Mouse (Mus musculus) erythroid progenitor cell, adult 5-6 weeks (primary cell): ENCODE data around the gene Oxct1. TPM values are rescaled to one million over a fixed set of nuclear protein-coding genes. Genes with fewer than 3 reads are reported as not detected.

Source experiments
- ATAC-seq: replicated peaks from 2 replicates; pipeline ENCODE4 v1.8.0; 2016; ENCODE audit warnings: moderate number of reproducible peaks, mild to moderate bottlenecking, moderate TSS enrichment, inconsistent platforms; ENCODE audit not compliant: poor library complexity, low FRiP score, severe bottlenecking
- total RNA-seq, 2 experiments: library from RNA; stranded (forward) in 1 of 2; stranded (reverse) in 1 of 2; fragments of 150-400 nt in 1 of 2; fragments of 186-747, 209-891 nt in 1 of 2; gene quantifications; 2 replicates each; pipeline versions ENCODE4 v1.2.3 to v1.2.4; 2015 to 2017; ENCODE audit warnings: low replicate concordance in 2 of 2

Oxct1 gene
- total RNA-seq, 2 experiments from 2014 or later, result 13.4 to 27.3 TPM

DNA sequence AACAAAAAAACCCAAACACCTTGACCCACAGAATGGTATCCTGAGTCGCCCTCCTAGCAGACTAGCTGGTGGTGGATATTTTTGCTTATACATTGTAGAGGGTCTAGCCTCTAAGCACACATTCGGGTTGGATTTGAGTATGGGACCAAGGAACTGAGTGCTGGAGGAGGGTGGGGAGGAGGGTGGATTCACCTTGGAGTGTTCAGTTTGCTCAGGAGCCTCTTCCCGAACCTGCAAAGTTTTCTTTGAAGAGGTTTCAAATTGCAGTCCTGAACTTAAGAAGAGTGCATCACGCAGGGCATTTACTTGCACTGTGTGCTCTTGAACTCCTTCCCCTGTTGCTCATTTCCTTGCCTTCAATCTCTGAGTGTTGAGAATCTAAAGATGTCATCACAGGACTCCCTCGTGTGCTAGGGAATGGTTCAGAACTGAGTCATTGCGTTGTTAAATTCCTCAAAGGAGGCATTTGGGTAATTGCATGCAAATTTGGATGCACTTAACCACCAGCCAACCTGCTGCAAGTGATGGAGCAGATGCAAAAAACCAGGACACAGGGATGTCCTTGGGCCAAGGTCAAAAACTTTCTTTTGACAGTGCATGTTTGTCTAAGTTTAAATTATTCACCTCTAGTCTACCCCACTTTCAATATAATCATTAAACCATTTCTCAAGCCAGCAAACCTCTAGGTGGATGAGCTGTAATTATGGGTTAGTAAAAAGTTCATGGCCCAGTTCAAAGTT, 1.7 kb downstream of the Oxct1 start:
- ATAC-seq, result no peak

GRCm38 (mm10) chr15:4028411-4028700, 2.2 kb downstream of the Oxct1 start:
- ATAC-seq, result no peak

DNA sequence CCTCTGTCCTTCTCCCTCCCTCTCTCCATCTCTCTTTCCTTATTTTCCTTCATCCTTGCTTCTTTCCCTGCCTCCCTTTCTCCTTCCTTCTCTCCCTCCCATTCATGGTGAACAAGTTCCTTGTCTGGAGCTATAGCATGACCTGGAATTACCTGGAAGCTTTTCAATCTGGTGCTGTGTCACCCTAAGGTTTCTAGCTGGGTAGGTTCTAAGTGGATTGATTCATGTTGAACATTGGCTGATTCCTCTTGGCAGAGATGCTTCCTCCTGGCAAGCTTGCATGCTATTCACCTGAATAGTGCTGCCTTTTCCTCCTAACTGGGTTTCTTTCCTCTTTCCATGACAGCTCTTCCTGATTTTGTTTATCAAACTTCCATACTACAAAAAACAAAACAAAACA, 2.8 kb downstream of the Oxct1 start:
- ATAC-seq, result no peak

GRCm38 (mm10) chr15:4033168-4034004, 7.2 kb downstream of the Oxct1 start:
- no peak for ATAC-seq

DNA sequence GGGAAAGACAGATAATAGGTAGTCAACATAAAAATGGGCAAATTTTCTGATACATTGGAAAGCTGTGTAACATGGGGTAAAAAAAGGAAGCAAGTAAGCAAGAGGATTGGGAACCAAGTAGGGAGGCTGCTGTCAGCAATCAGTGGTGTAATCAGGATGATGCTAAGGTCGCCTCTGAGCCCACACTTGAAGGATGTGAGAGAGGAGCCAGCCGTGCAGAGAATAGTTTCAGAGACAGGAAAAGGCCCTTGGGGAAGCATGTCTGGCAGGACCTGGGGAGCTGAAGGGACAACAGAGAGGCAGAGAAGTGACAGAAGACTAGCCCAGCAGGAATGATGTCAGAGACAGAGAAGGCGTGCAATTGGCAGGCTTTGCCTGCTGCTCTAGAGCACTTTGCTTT, 16.2 kb downstream of the Oxct1 start:
- ATAC-seq, result no peak

DNA sequence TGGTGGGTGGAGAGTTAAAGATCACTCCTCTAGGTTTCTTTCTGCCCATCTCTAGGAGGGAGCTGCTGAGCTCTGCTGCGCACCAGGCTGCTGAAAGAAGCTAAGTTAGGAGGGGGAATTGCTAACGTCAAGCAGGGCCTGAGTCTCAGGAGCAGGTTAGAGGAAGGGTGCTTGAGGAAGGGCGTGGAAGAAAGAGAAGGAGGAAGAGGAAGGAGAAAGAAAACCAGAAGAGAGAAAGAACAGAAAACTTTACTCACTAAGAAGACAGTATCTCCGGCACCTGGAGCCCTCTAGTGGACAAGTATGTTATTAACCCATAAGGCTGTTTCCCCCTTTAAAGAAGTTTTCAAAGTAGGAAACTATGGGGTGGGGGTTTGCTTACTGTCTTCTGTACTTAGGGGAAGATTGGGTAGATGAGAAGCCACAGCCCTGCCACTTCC, 16.9 kb downstream of the Oxct1 start:
- ATAC-seq, result no peak

DNA sequence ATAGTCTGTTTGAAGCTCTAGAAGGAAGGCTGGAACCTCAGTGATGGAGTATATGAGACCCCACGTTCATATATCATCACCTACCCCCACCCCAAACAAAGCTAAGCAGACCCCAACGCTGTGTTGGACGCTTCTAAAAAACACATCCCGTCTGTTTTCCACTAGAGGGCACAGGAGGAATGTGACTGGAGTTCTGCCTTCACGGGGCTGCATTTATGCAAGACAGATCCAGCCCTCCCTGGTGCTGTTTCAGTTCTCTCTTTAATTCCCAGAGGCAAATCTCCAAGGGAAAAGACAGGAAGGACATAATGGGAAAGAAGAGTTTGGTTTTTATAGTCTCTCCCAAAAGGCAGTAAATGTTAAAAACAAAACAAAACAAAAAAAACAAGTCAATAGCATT, 30.4 kb downstream of the Oxct1 start:
- ATAC-seq, result no peak

DNA sequence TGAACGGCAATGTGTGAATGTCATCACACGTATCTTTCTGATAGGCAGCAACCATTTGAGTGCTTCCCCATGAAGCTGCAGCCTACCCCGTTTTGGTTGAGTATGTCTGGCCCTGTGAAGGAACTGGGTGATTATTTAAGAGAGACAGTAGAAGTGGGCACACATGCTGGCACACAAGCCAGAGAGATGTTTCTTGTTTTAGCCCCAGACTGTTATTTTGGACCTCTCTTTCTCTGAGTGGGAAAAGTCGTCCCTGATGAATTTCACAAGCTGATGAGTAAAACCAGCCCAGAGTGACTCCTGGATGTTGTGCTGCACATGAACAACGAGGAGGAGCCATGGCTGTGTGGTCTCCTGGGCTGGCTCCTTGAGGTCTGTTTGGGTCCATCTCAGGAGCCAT, 37.4 kb downstream of the Oxct1 start:
- ATAC-seq, result no peak

- no peak for ATAC-seq
These were observed 37.8 kb downstream of the Oxct1 start for GRCm38 (mm10) chr15:4064013-4064412.

- ATAC-seq, result no peak
These were observed 38.5 kb downstream of the Oxct1 start for GRCm38 (mm10) chr15:4064694-4065093.

GRCm38 (mm10) chr15:4067273-4067990, 41.2 kb downstream of the Oxct1 start:
- ATAC-seq, result no peak

DNA sequence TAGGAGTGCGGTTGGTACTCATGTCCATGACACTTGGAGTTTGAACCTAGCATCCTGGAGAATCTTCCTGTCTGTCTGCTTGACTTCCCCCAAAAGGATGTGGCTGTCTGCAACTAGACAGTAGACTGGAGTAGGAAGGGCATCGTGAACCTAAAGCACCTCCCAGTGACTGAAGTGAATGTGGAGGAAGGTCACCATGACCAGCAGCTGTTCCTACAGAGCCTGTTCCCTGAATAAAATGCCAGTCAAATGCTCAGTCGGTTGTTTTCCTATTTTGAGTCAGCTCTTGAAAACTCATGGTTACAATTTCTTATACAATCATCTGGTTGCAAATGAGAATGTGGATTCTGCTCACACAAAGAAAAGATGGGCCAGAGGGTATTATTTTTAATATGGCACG, 51.8 kb downstream of the Oxct1 start:
- no peak for ATAC-seq

GRCm38 (mm10) chr15:4078785-4079184, 52.6 kb downstream of the Oxct1 start:
- ATAC-seq, result no peak

DNA sequence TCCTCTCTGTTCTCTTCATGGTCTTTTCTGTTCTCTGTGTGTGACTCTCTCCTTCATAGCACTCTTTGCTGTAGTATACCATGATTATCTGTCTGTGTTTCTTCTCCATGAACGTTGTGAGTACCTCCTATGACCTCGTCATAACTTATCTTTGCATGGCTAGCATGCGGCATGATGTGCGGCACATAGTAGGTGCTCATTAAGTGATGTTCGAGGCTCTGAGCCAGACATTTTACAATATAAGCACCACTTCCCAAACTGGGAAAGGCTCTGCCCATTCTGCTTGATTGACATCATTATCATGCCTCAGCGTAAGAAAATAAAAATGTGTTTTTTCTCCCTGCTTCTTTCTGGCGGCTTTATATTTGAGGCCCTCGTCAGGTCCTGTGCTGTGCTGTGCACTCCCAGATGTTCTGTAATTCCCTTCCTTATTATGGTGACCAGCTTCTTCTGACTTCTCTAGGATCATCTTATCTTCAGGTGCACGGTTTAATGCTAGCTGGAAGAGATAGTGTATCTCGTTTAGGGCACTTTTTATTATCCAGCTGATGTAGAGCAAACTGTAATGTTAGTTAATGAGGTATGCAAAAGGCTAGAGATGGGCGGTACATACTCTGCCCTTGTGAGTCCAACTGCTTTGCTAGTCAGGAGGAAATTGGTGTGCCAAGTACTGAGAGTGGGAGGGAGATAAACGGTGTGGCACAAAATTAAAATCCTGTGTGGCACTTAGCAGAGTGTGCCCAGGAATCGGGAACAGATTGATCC, 53.4 kb downstream of the Oxct1 start:
- ATAC-seq, result no peak

- ATAC-seq, result no peak
These were observed 59.6 kb downstream of the Oxct1 start for GRCm38 (mm10) chr15:4085600-4086384.

GRCm38 (mm10) chr15:4087446-4087845, 61.3 kb downstream of the Oxct1 start:
- no peak for ATAC-seq

DNA sequence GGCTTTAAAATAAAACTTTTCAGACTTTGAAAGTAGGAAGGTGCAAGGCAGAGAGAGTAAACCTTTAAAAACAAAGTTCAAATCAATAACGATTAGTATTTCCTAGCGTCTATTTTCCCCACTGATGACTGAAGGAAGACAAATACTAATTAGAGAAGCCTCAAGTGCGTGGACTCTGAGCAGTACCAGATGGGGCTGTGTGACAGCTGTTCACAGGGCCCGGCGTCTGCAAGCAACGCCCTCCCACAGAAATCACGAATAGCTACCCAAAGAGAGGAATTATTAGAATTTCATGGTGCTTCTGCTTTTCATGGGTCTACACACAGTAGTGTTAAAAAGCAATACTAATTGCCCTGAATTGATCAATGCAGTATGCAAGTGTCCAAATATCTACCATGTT, 61.7 kb downstream of the Oxct1 start:
- ATAC-seq, result no peak

- no peak for ATAC-seq
These were observed 64.4 kb downstream of the Oxct1 start for GRCm38 (mm10) chr15:4090601-4091000.

- ATAC-seq, result no peak
These were observed 66.4 kb downstream of the Oxct1 start for GRCm38 (mm10) chr15:4092586-4092985.
